Mouse (Mus musculus) induced T-regulatory cell, adult 2 months (primary cell): ENCODE data around the gene Acsf3.

Experiments used
- DNase-seq: peaks from one replicate; pipeline ENCODE4 v3.0.0-alpha.2; 2012; ENCODE audit warnings: low read depth

The Acsf3 gene

GRCm38 (mm10) chr8:122851692-122852545 lies 76.6 kb downstream of the Acsf3 start:
- no peak for DNase-seq

GRCm38 (mm10) chr8:122852546-122852905 lies 77.2 kb downstream of the Acsf3 start:
- DNase-seq, result no peak

GRCm38 (mm10) chr8:122853340-122853771 lies 78.1 kb downstream of the Acsf3 start:
- no peak for DNase-seq

- no peak for DNase-seq
Observed at GRCm38 (mm10) chr8:122854388-122854787, 79.1 kb downstream of the Acsf3 start.

GRCm38 (mm10) chr8:122855123-122855522 lies 79.8 kb downstream of the Acsf3 start:
- DNase-seq, result no peak

- no peak for DNase-seq
Observed at GRCm38 (mm10) chr8:122856288-122856687, 81.0 kb downstream of the Acsf3 start.

- DNase-seq, result no peak
Observed at GRCm38 (mm10) chr8:122859843-122860242, 84.6 kb downstream of the Acsf3 start.

- peak; percentile 37 for DNase-seq
Observed at GRCm38 (mm10) chr8:122864719-122865129, 89.4 kb downstream of the Acsf3 start.

GRCm38 (mm10) chr8:122865441-122865840 lies 90.2 kb downstream of the Acsf3 start:
- peak; percentile 46 for DNase-seq

GRCm38 (mm10) chr8:122866231-122866630 lies 90.9 kb downstream of the Acsf3 start:
- DNase-seq, result peak; percentile 39
